Mouse (Mus musculus): ENCODE measurements around the gene Itga9. TPM values are rescaled to one million over a fixed set of nuclear protein-coding genes. Genes with fewer than 3 reads are reported as not detected.
"Not testable (repeated sequence)": the region's sequence is repeated elsewhere in the genome, so short reads cannot be mapped to it uniquely, and the experiment has no call there.

The Itga9 gene
- polyA plus RNA-seq, 1 experiment from 2014 or later, result 0.74 TPM

- Histone ChIP-seq H3K36me3 (ENCODE audit: control insufficient read depth, insufficient read depth, low read length) (no peaks in the 10 kb centered on the region), H3K4me3 (ENCODE audit: low read length) (no peak overlapping the region), H3K27ac (ENCODE audit: low read depth, low read length) (no peak overlapping the region), H3K27me3 (replicated peaks; ENCODE audit: control insufficient read depth, insufficient read depth, low read length) (no peaks in the 10 kb centered on the region), H3K4me2 (ENCODE audit: low read length) (no peak overlapping the region), H3K9ac (ENCODE audit: low read depth, low read length) (no peak overlapping the region), H3K9me3 (ENCODE audit: control insufficient read depth, low read length) (no peaks in the 10 kb centered on the region), H3K4me1 (ENCODE audit: control insufficient read depth, insufficient read depth, low read depth, low read length) (no peaks in the 10 kb centered on the region)
- WGBS, result 93% methylated on average over 7 of the region's 7 CpGs
- ATAC-seq, result no peak
Observed at GRCm38 (mm10) chr9:118596767-118597166, 9.7 kb upstream of the Itga9 start.

- not testable (repeated sequence) for H3K27me3 ChIP-seq (replicated peaks; ENCODE audit: control insufficient read depth, insufficient read depth, low read length); H3K9ac ChIP-seq (ENCODE audit: low read depth, low read length); H3K4me1 ChIP-seq (ENCODE audit: control insufficient read depth, insufficient read depth, low read depth, low read length); H3K27ac ChIP-seq (ENCODE audit: low read depth, low read length); H3K4me3 ChIP-seq (ENCODE audit: low read length); ATAC-seq; H3K36me3 ChIP-seq (ENCODE audit: control insufficient read depth, insufficient read depth, low read length); H3K9me3 ChIP-seq (ENCODE audit: control insufficient read depth, low read length); H3K4me2 ChIP-seq (ENCODE audit: low read length)
- 80% methylated on average over 2 of the region's 3 CpGs for WGBS
Observed at GRCm38 (mm10) chr9:118600393-118600792, 6.1 kb upstream of the Itga9 start.

DNA sequence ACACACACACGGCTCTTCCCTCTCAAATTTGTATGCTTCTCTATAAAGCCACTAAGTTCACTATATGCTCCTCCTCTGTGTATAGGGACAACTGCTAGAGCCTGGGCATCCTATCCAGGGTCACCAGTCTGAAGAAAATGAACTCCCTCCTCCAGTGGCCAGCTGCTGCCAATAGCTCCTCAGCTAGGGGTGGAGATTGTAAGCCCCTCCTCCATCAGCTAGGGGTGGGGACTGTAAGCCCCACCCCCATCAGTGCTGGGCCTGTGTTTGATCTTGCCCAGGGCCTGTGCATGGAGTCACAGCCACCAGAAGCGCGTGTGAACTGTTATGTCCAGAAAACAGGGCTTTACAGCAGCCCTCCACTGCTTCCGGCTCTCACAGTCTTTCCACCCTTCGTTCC lies 3.9 kb upstream of the Itga9 start:
- Histone ChIP-seq H3K36me3 (ENCODE audit: control insufficient read depth, insufficient read depth, low read length) (no peaks in the 10 kb centered on the region), H3K27me3 (replicated peaks; ENCODE audit: control insufficient read depth, insufficient read depth, low read length) (no peaks in the 10 kb centered on the region), H3K4me3 (ENCODE audit: low read length) (no peak overlapping the region), H3K4me1 (ENCODE audit: control insufficient read depth, insufficient read depth, low read depth, low read length) (peaks cover 7% of the 10 kb centered on the region; the same call in 1 of the 2 replicates), H3K27ac (ENCODE audit: low read depth, low read length) (no peak overlapping the region), H3K4me2 (ENCODE audit: low read length) (no peak overlapping the region), H3K9me3 (ENCODE audit: control insufficient read depth, low read length) (no peaks in the 10 kb centered on the region), H3K9ac (ENCODE audit: low read depth, low read length) (no peak overlapping the region)
- WGBS, result 81% methylated on average over 5 of the region's 5 CpGs
- no peak for ATAC-seq

GRCm38 (mm10) chr9:118606817-118607371 lies 404 bp downstream of the Itga9 start:
- H3K27ac ChIP-seq (ENCODE audit: low read depth, low read length), result no peak overlapping the region
- peak overlapping the region; percentile 81 for H3K9ac ChIP-seq (ENCODE audit: low read depth, low read length)
- H3K36me3 ChIP-seq (ENCODE audit: control insufficient read depth, insufficient read depth, low read length), result no peaks in the 10 kb centered on the region
- no peaks in the 10 kb centered on the region for H3K9me3 ChIP-seq (ENCODE audit: control insufficient read depth, low read length)
- peaks cover 11% of the 10 kb centered on the region for H3K4me1 ChIP-seq (ENCODE audit: control insufficient read depth, insufficient read depth, low read depth, low read length)
- H3K4me2 ChIP-seq (ENCODE audit: low read length), result peak overlapping the region; percentile 97
- peak overlapping the region; percentile 70 for H3K4me3 ChIP-seq (ENCODE audit: low read length)
- under 1% methylated on average over 47 of the region's 68 CpGs for WGBS
- ATAC-seq, result peak; percentile 41; the same call in 1 of the 2 replicates
- peaks cover 9% of the 10 kb centered on the region for H3K27me3 ChIP-seq (replicated peaks; ENCODE audit: control insufficient read depth, insufficient read depth, low read length)

DNA sequence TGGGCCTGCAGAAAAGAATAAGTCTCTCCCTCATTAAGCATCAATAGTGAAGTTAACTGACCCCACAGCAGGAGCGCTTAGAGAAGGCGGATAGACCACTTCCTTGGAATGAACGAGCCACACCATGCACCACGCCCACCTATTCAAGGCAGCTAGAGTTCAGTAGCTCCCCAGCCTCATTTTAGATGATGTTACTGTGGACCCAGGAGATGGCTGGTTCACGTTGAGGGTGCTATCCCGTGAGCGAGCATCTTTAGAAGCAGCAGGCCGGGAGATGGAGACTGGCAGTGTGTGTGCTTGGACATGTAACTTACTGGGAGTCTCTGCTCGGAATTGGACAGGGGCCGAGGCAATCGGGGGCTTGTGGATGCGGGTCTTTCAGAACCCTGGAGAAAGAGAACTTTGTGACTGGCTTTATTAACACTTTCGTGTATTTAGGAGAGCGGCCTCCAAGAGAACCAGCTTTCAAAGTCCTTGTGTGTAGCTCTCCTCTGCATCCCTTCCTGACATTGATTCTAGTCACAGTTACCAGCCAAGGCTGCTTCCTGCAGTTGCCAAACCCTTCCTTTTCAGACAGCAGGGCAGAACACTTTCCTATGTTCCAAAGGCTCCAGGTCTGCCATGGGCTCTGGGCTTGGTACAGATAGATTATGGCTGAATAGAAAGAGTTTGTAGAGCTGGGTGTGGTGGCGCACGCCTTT lies 1.4 kb downstream of the Itga9 start:
- Histone ChIP-seq H3K27ac (ENCODE audit: low read depth, low read length) (no peak overlapping the region), H3K9me3 (ENCODE audit: control insufficient read depth, low read length) (no peaks in the 10 kb centered on the region), H3K4me2 (ENCODE audit: low read length) (peak overlapping the region; percentile 97), H3K9ac (ENCODE audit: low read depth, low read length) (0 out of 2 replicates have a peak overlapping the region, but pooled peaks have one; percentile 35), H3K36me3 (ENCODE audit: control insufficient read depth, insufficient read depth, low read length) (no peaks in the 10 kb centered on the region), H3K27me3 (replicated peaks; ENCODE audit: control insufficient read depth, insufficient read depth, low read length) (peaks cover 9% of the 10 kb centered on the region), H3K4me3 (ENCODE audit: low read length) (peak overlapping the region; percentile 70; the same call in 1 of the 2 replicates), H3K4me1 (ENCODE audit: control insufficient read depth, insufficient read depth, low read depth, low read length) (peaks cover 13% of the 10 kb centered on the region)
- ATAC-seq, result no peak
- 37% methylated on average over 16 of the region's 16 CpGs for WGBS

- H3K4me2 ChIP-seq (ENCODE audit: low read length), result no peak overlapping the region
- H3K4me1 ChIP-seq (ENCODE audit: control insufficient read depth, insufficient read depth, low read depth, low read length), result peaks cover 13% of the 10 kb centered on the region
- no peak overlapping the region for H3K27ac ChIP-seq (ENCODE audit: low read depth, low read length)
- no peak for ATAC-seq
- H3K9me3 ChIP-seq (ENCODE audit: control insufficient read depth, low read length), result no peaks in the 10 kb centered on the region
- WGBS, result 38% methylated on average over 4 of the region's 4 CpGs
- H3K4me3 ChIP-seq (ENCODE audit: low read length), result no peak overlapping the region
- H3K27me3 ChIP-seq (replicated peaks; ENCODE audit: control insufficient read depth, insufficient read depth, low read length), result peaks cover 9% of the 10 kb centered on the region
- no peak overlapping the region for H3K9ac ChIP-seq (ENCODE audit: low read depth, low read length)
- H3K36me3 ChIP-seq (ENCODE audit: control insufficient read depth, insufficient read depth, low read length), result no peaks in the 10 kb centered on the region
Observed at GRCm38 (mm10) chr9:118608556-118608955, 2.1 kb downstream of the Itga9 start.

DNA sequence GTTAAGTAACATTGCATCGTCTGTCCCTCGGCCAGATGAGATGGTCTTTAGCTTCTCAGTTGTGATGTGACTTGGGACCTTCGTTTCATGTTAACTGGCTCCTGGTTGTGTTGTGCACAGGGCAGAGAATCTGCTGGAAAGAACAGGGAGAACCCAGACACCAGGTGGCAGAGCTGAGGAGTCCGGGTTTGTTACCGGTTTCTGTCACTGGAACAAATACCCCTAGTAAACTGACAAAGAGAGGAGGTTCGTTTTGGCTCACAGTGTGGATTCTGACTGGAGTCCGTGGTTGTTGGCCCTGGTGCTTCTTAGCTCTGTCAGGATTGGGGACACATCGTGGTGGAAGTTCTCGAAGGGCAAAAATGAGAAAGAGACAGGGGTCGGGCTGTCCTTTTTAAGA lies 3.6 kb downstream of the Itga9 start:
- peaks cover 9% of the 10 kb centered on the region for H3K27me3 ChIP-seq (replicated peaks; ENCODE audit: control insufficient read depth, insufficient read depth, low read length)
- H3K4me3 ChIP-seq (ENCODE audit: low read length), result no peak overlapping the region
- no peaks in the 10 kb centered on the region for H3K9me3 ChIP-seq (ENCODE audit: control insufficient read depth, low read length)
- no peak for ATAC-seq
- H3K27ac ChIP-seq (ENCODE audit: low read depth, low read length), result no peak overlapping the region
- whole genome bisulfite sequencing, result 56% methylated on average over 10 of the region's 10 CpGs
- no peaks in the 10 kb centered on the region for H3K36me3 ChIP-seq (ENCODE audit: control insufficient read depth, insufficient read depth, low read length)
- no peak overlapping the region for H3K9ac ChIP-seq (ENCODE audit: low read depth, low read length)
- H3K4me2 ChIP-seq (ENCODE audit: low read length), result no peak overlapping the region
- peaks cover 13% of the 10 kb centered on the region for H3K4me1 ChIP-seq (ENCODE audit: control insufficient read depth, insufficient read depth, low read depth, low read length)

- H3K4me2 ChIP-seq (ENCODE audit: low read length), result peak overlapping the region; percentile 50
- H3K9ac ChIP-seq (ENCODE audit: low read depth, low read length), result peak overlapping the region; percentile 31; the same call in 1 of the 2 replicates
- H3K4me3 ChIP-seq (ENCODE audit: low read length), result no peak overlapping the region
- no peaks in the 10 kb centered on the region for H3K36me3 ChIP-seq (ENCODE audit: control insufficient read depth, insufficient read depth, low read length)
- WGBS, result 29% methylated on average over 14 of the region's 14 CpGs
- H3K27ac ChIP-seq (ENCODE audit: low read depth, low read length), result no peak overlapping the region
- peaks cover 12% of the 10 kb centered on the region for H3K4me1 ChIP-seq (ENCODE audit: control insufficient read depth, insufficient read depth, low read depth, low read length)
- no peaks in the 10 kb centered on the region for H3K9me3 ChIP-seq (ENCODE audit: control insufficient read depth, low read length)
- H3K27me3 ChIP-seq (replicated peaks; ENCODE audit: control insufficient read depth, insufficient read depth, low read length), result peaks cover 9% of the 10 kb centered on the region
- ATAC-seq, result no peak
Observed at GRCm38 (mm10) chr9:118611111-118611541, 4.6 kb downstream of the Itga9 start.

GRCm38 (mm10) chr9:118611958-118612581 lies 5.6 kb downstream of the Itga9 start:
- Histone ChIP-seq H3K4me2 (ENCODE audit: low read length) (peak overlapping the region; percentile 22; the same call in 1 of the 2 replicates), H3K27me3 (replicated peaks; ENCODE audit: control insufficient read depth, insufficient read depth, low read length) (peaks cover 9% of the 10 kb centered on the region), H3K4me3 (ENCODE audit: low read length) (no peak overlapping the region), H3K9ac (ENCODE audit: low read depth, low read length) (no peak overlapping the region), H3K4me1 (ENCODE audit: control insufficient read depth, insufficient read depth, low read depth, low read length) (peaks cover 10% of the 10 kb centered on the region), H3K27ac (ENCODE audit: low read depth, low read length) (no peak overlapping the region), H3K9me3 (ENCODE audit: control insufficient read depth, low read length) (no peaks in the 10 kb centered on the region), H3K36me3 (ENCODE audit: control insufficient read depth, insufficient read depth, low read length) (no peaks in the 10 kb centered on the region)
- 59% methylated on average over 20 of the region's 20 CpGs for WGBS
- no peak for ATAC-seq
